Mouse (Mus musculus) heart, adult 8-10 months (tissue): Measurements from ENCODE around the gene Col20a1. TPM values are rescaled to one million over a fixed set of nuclear protein-coding genes. Genes with fewer than 3 reads are reported as not detected.

Source experiments
- total RNA-seq, 4 experiments: library from RNA; stranded (reverse); gene quantifications; 2 replicates each; pipeline ENCODE4 v1.2.4; 2022

Col20a1 gene
- total RNA-seq, 4 experiments from 2014 or later, result 0.19 to 0.75 (median 0.28) TPM

Other genes with a start within 250 kb of the Col20a1 start
- not detected for gene Bhlhe23, start 209.6 kb upstream of the Col20a1 start, total RNA-seq
- 10 to 100 TPM; 28.5 to 31.4 (median 30.5) TPM for gene Ythdf1, start 65.6 kb upstream of the Col20a1 start, total RNA-seq
- not detected for gene Birc7, start 57.5 kb upstream of the Col20a1 start, total RNA-seq
- 10 to 100 TPM in 1 of 4 experiments, 1 to 10 TPM in 3; 6.6 to 12.0 (median 6.7) TPM for gene Nkain4, start 31.8 kb upstream of the Col20a1 start, total RNA-seq
- gene Arfgap1, start 19.3 kb upstream of the Col20a1 start, total RNA-seq, result 10 to 100 TPM; 28.1 to 35.6 (median 33.2) TPM
- gene Chrna4, start 57.0 kb downstream of the Col20a1 start, total RNA-seq, result not detected
- gene Kcnq2, start 148.8 kb downstream of the Col20a1 start, total RNA-seq, result under 1 TPM in 3 of 4 experiments, not detected in 1; 0.06 to 0.12 (median 0.09) TPM
- gene Eef1a2, start 170.5 kb downstream of the Col20a1 start, total RNA-seq, result 1,000 to 10,000 TPM; 1,613 to 1,715 (median 1,670) TPM
- 10 to 100 TPM; 45.3 to 54.3 (median 52.4) TPM for gene Ppdpf, start 200.7 kb downstream of the Col20a1 start, total RNA-seq
- not detected for gene Ptk6, start 216.3 kb downstream of the Col20a1 start, total RNA-seq
- gene Srms, start 226.7 kb downstream of the Col20a1 start, total RNA-seq, result under 1 TPM; 0.30 to 0.46 (median 0.38) TPM
- not detected for gene Fndc11, start 233.5 kb downstream of the Col20a1 start, total RNA-seq